Mouse (Mus musculus) heart, embryonic 11.5 days (tissue): Measurements from ENCODE around the gene Aipl1. TPM values are rescaled to one million over a fixed set of nuclear protein-coding genes. Genes with fewer than 3 reads are reported as not detected.

Experiments
- ATAC-seq: fragments of 200-750 bp; cut with Nextera tagmentation; replicated peaks from 2 replicates; pipeline ENCODE4 v1.8.0; 2017; ENCODE audit warnings: moderate library complexity; ENCODE audit not compliant: insufficient number of reproducible peaks, low FRiP score, low TSS enrichment
- H3K27ac ChIP-seq: fragments of 300-500 bp; sonication (generic); 2 replicates; pipeline ENCODE4 v1.5.1; 2014; ENCODE audit warnings: mild to moderate bottlenecking, low read depth, low read length
- H3K27me3 ChIP-seq: fragments of 300-500 bp; sonication (generic); 2 replicates; pipeline ENCODE4 v1.6.1; 2014; ENCODE audit warnings: mild to moderate bottlenecking, low read length, mixed read lengths; ENCODE audit not compliant: control insufficient read depth, insufficient read depth
- H3K36me3 ChIP-seq: fragments of 300-500 bp; sonication (generic); 2 replicates; pipeline ENCODE4 v1.6.1; 2014; ENCODE audit warnings: mild to moderate bottlenecking, low read length, moderate library complexity, mixed read lengths; ENCODE audit not compliant: control insufficient read depth, insufficient read depth
- H3K4me1 ChIP-seq: fragments of 300-500 bp; sonication (generic); 2 replicates; pipeline ENCODE4 v1.6.1; 2014; ENCODE audit warnings: low read length; ENCODE audit not compliant: control insufficient read depth, insufficient read depth
- H3K4me2 ChIP-seq: fragments of 300-500 bp; sonication (generic); 2 replicates; pipeline ENCODE4 v1.6.1; 2014; ENCODE audit warnings: mild to moderate bottlenecking, moderate library complexity
- H3K4me3 ChIP-seq: fragments of 300-500 bp; sonication (generic); 2 replicates; pipeline ENCODE4 v1.5.1; 2014; ENCODE audit warnings: low read depth, low read length
- H3K9ac ChIP-seq: fragments of 300-500 bp; sonication (generic); 2 replicates; pipeline ENCODE4 v1.6.1; 2014; ENCODE audit warnings: mild to moderate bottlenecking, low read depth, low read length, moderate library complexity
- H3K9me3 ChIP-seq: fragments of 300-500 bp; sonication (generic); replicated peaks from 2 replicates; pipeline ENCODE4 v1.6.1; 2016; ENCODE audit warnings: low read length; ENCODE audit not compliant: control insufficient read depth
- WGBS: fragments of 180-500 bp; shearing (Covaris S2); extraction: QIAGEN DNeasy Blood & Tissue Kit; methylation state at CpG from one replicate; pipeline ENCODE4 v1.1.7; 2014; ENCODE audit not compliant: insufficient replicate concordance; 5-methylcytosine and 5-hydroxymethylcytosine counted together
- polyA plus RNA-seq: library from polyadenylated mRNA; unstranded; fragments of >200 nt; fragmentation: Nextera tagmentation; extraction: Ambion mirVana; gene quantifications from 2 replicates; pipeline ENCODE4 v1.2.1, GENCODE M21; 2014

Gene Aipl1
- polyA plus RNA-seq, 1 experiment from 2014 or later = 0.34 TPM

DNA sequence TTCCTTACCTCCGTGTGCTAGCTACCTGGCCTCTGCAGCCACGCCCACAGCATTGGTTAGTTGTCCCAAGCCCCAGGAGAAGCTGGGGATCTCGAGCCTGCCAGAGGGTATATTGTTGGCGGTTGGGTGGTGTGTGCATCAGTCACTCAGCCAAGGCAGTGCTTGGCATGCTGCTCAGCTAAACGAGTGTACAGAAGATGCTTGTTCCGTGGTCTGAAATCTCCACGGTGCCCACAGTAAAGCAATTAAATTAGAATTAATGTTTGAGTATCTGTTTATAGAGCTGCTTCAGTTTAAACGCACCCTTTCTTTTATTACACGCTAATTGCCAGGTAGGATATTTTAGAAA is 20.1 kb downstream of the Aipl1 start:
- no peak overlapping the region for H3K4me2 ChIP-seq
- WGBS = 76% methylated on average over 9 of the region's 9 CpGs
- no peak overlapping the region for H3K27ac ChIP-seq
- H3K4me1 ChIP-seq = no peaks in the 10 kb centered on the region
- H3K36me3 ChIP-seq = no peaks in the 10 kb centered on the region
- H3K9ac ChIP-seq = no peak overlapping the region
- no peaks in the 10 kb centered on the region for H3K9me3 ChIP-seq
- no peaks in the 10 kb centered on the region for H3K27me3 ChIP-seq
- ATAC-seq = no peak
- no peak overlapping the region for H3K4me3 ChIP-seq

GRCm38 (mm10) chr11:72016518-72017252 is 20.6 kb downstream of the Aipl1 start:
- Histone ChIP-seq H3K9me3 (no peaks in the 10 kb centered on the region), H3K27me3 (no peaks in the 10 kb centered on the region), H3K4me2 (no peak overlapping the region), H3K4me3 (no peak overlapping the region), H3K9ac (no peak overlapping the region), H3K36me3 (no peaks in the 10 kb centered on the region), H3K4me1 (no peaks in the 10 kb centered on the region), H3K27ac (no peak overlapping the region)
- WGBS = 74% methylated on average over 13 of the region's 13 CpGs
- no peak for ATAC-seq

DNA sequence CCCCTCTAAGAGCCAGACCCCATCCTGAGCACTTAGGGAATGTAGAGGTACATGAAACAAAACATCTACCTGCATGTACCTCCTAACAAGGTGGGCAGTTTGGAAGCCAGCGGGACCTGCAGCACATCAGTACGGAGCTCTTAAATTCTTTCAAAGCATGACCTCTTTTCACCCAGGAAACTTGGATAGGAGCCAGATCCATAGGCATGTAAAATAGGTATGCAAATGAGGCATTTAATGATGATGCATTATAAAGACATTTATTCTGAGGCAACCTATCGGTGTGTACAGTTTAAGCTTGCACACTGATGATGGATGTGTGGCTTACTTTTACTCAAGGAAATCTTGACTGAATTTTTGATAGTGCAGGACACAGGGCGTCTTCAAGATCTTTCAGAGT is 22.6 kb downstream of the Aipl1 start:
- H3K9me3 ChIP-seq = no peaks in the 10 kb centered on the region
- H3K4me3 ChIP-seq = no peak overlapping the region
- no peak overlapping the region for H3K9ac ChIP-seq
- WGBS = 79% methylated on average over 4 of the region's 4 CpGs
- no peak overlapping the region for H3K27ac ChIP-seq
- no peak overlapping the region for H3K4me2 ChIP-seq
- H3K4me1 ChIP-seq = no peaks in the 10 kb centered on the region
- H3K36me3 ChIP-seq = no peaks in the 10 kb centered on the region
- no peaks in the 10 kb centered on the region for H3K27me3 ChIP-seq
- ATAC-seq = no peak

DNA sequence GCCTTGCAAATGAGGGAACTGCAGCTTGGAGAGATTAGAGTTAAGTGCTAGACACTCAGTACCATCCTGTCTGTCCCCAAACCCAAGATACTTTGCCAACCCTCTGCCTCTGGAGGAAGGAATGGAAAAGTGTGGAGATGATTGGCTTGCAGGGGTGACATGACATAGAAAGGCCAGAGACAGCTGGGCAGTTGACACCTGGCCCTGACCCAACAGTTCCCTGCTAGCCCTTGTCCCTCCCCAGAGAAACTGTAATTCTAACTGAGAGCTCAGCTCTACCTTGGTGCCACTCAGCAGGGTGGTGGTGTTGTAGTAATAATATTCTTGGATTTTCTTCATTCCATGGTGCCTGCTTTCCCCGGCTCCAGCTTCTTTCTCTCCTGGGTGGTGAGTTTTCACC is 25.4 kb downstream of the Aipl1 start:
- no peaks in the 10 kb centered on the region for H3K9me3 ChIP-seq
- WGBS = 69% methylated on average over 1 of the region's 1 CpGs

DNA sequence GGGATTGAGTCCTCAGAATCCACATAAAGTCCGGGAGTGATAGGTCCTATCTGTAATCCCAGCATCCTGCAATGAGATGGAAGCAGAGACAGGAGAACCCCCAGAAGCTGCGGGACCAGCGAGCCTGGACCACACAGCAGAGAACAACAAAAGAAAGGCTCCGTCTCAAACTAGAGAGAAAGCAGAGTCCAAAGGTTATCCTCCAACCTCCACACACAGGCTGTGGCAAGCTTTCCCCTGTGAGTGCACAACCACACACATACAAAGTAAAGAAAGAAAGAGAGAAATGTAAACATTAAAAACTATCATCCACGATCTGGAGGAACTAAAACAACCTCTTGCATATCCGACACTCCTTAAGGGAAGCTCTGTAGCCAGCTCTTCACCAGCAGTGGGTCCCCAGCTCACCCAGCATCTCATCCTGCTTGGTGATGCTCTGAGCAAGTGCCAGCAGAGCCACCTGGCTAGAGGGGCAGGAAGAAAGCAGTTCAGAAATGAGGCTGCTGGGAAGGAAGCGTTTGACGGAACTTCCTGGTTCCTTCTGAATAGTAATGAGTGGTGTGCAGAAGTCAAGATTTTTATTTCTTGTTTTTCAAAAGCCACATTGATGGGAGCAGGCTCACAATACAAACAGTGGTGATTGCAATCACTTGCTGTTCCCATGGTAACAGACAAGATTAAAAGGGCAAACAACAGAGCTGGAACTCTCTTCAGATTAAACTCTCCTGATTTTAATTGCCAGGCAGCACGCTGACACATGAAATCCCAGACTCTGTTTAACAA is 26.2 kb downstream of the Aipl1 start:
- ATAC-seq = no peak
- 54% methylated on average over 9 of the region's 9 CpGs for WGBS
- H3K27me3 ChIP-seq = no peaks in the 10 kb centered on the region
- H3K9me3 ChIP-seq = no peaks in the 10 kb centered on the region
- no peak overlapping the region for H3K4me3 ChIP-seq
- H3K36me3 ChIP-seq = no peaks in the 10 kb centered on the region
- 0 out of 2 replicates have a peak, but pooled peaks cover 2% of the 10 kb centered on the region for H3K4me1 ChIP-seq
- H3K4me2 ChIP-seq = no peak overlapping the region
- H3K9ac ChIP-seq = no peak overlapping the region
- no peak overlapping the region for H3K27ac ChIP-seq

More for the DNA sequence above, 25.4 kb downstream of the Aipl1 start:
- H3K36me3 ChIP-seq = no peaks in the 10 kb centered on the region
- H3K27me3 ChIP-seq = no peaks in the 10 kb centered on the region
- no peak overlapping the region for H3K4me3 ChIP-seq
- H3K27ac ChIP-seq = no peak overlapping the region
- no peak for ATAC-seq
- H3K9ac ChIP-seq = no peak overlapping the region
- 0 out of 2 replicates have a peak, but pooled peaks cover 2% of the 10 kb centered on the region for H3K4me1 ChIP-seq
- no peak overlapping the region for H3K4me2 ChIP-seq

DNA sequence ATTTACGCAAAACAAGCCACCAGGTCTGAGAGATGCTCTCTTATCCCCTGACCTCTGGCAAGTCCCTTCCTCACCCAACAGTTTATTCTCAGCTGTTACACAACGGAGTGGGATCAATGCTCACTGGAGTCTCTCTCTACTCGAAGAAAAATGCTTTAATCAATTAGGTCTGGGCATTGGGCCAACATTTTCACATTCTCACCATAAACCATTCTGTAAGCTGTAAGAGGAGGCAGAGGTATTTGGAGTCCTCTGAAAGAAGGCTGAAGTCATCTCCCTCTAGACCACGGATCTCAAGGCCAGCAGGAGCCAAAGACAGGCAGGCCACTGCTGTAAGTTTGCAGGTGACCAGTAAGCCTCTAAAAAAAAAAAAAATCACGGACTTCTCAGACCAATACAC is 26.9 kb downstream of the Aipl1 start:
- Histone ChIP-seq H3K36me3 (no peaks in the 10 kb centered on the region), H3K4me3 (no peak overlapping the region), H3K4me2 (no peak overlapping the region), H3K4me1 (0 out of 2 replicates have a peak, but pooled peaks cover 2% of the 10 kb centered on the region), H3K9me3 (no peaks in the 10 kb centered on the region), H3K27me3 (no peaks in the 10 kb centered on the region), H3K9ac (no peak overlapping the region), H3K27ac (no peak overlapping the region)
- ATAC-seq = no peak
- WGBS = 43% methylated on average over 5 of the region's 5 CpGs

GRCm38 (mm10) chr11:72005547-72005946 is 31.8 kb downstream of the Aipl1 start:
- Histone ChIP-seq H3K27me3 (no peaks in the 10 kb centered on the region), H3K9me3 (no peaks in the 10 kb centered on the region), H3K36me3 (no peaks in the 10 kb centered on the region), H3K9ac (no peak overlapping the region), H3K27ac (no peak overlapping the region), H3K4me3 (no peak overlapping the region), H3K4me1 (0 out of 2 replicates have a peak, but pooled peaks cover 2% of the 10 kb centered on the region), H3K4me2 (no peak overlapping the region)
- ATAC-seq = no peak
- WGBS = 95% methylated on average over 6 of the region's 6 CpGs

- WGBS = 67% methylated on average over 9 of the region's 9 CpGs
- H3K4me1 ChIP-seq = 0 out of 2 replicates have a peak, but pooled peaks cover 2% of the 10 kb centered on the region
- ATAC-seq = no peak
- no peaks in the 10 kb centered on the region for H3K9me3 ChIP-seq
- no peak overlapping the region for H3K9ac ChIP-seq
- no peaks in the 10 kb centered on the region for H3K36me3 ChIP-seq
- no peaks in the 10 kb centered on the region for H3K27me3 ChIP-seq
- no peak overlapping the region for H3K4me3 ChIP-seq
- H3K4me2 ChIP-seq = no peak overlapping the region
- no peak overlapping the region for H3K27ac ChIP-seq
Measured at GRCm38 (mm10) chr11:72003171-72003570, 34.1 kb downstream of the Aipl1 start.
